Mouse (Mus musculus): ENCODE measurements around the gene Tbcc. TPM values are rescaled to one million over a fixed set of nuclear protein-coding genes. Genes with fewer than 3 reads are reported as not detected.

Tbcc gene
- polyA plus RNA-seq, 1 experiment = 17.2 TPM

GRCm38 (mm10) chr17:46864566-46865195 lies 25.8 kb upstream of the Tbcc start:
- Histone ChIP-seq H3K27ac (ENCODE audit: insufficient read depth, low read length) (no peak overlapping the region), H3K4me3 (ENCODE audit: extremely low read depth, insufficient read depth, insufficient read length) (no peak overlapping the region), H3K27me3 (ENCODE audit: control insufficient read depth, insufficient read depth, low read length) (no peaks in the 10 kb centered on the region), H3K36me3 (ENCODE audit: control insufficient read depth, insufficient read depth, low read length) (no peaks in the 10 kb centered on the region), H3K4me1 (ENCODE audit: control insufficient read depth, insufficient read depth, insufficient read length) (no peaks in the 10 kb centered on the region)
- no peak for DNase-seq (ENCODE audit: low read depth in 1 of 2, low spot score in 2 of 2)
- 87% methylated on average over 7 of the region's 7 CpGs for WGBS
- TF ChIP-seq POLR2A (IDR thresholded peaks at IDR 0.05; ENCODE audit: low read depth, low read length) (no peak), CTCF (IDR thresholded peaks at IDR 0.05; ENCODE audit: extremely low read depth, insufficient read depth, insufficient read length, insufficient replicate concordance) (no peak)

GRCm38 (mm10) chr17:46866836-46867235 lies 23.6 kb upstream of the Tbcc start:
- Histone ChIP-seq H3K27ac (ENCODE audit: insufficient read depth, low read length) (no peak overlapping the region), H3K27me3 (ENCODE audit: control insufficient read depth, insufficient read depth, low read length) (no peaks in the 10 kb centered on the region), H3K4me1 (ENCODE audit: control insufficient read depth, insufficient read depth, insufficient read length) (peaks cover 7% of the 10 kb centered on the region; the same call in 1 of the 2 replicates), H3K4me3 (ENCODE audit: extremely low read depth, insufficient read depth, insufficient read length) (no peak overlapping the region), H3K36me3 (ENCODE audit: control insufficient read depth, insufficient read depth, low read length) (no peaks in the 10 kb centered on the region)
- TF ChIP-seq CTCF (IDR thresholded peaks at IDR 0.05; ENCODE audit: extremely low read depth, insufficient read depth, insufficient read length, insufficient replicate concordance) (no peak), POLR2A (IDR thresholded peaks at IDR 0.05; ENCODE audit: low read depth, low read length) (no peak)
- 91% methylated on average over 12 of the region's 12 CpGs for WGBS
- no peak for DNase-seq (ENCODE audit: low read depth in 1 of 2, low spot score in 2 of 2)

- DNase-seq (ENCODE audit: low read depth in 1 of 2, low spot score in 2 of 2) = peak in 1 of 2 experiments; percentile 30
- 29% methylated on average over 5 of the region's 5 CpGs for WGBS
- H3K4me1 ChIP-seq (ENCODE audit: control insufficient read depth, insufficient read depth, insufficient read length) = peaks cover 7% of the 10 kb centered on the region; the same call in 1 of the 2 replicates
- TF ChIP-seq POLR2A (IDR thresholded peaks at IDR 0.05; ENCODE audit: low read depth, low read length) = no peak
- no peak for TF ChIP-seq CTCF (IDR thresholded peaks at IDR 0.05; ENCODE audit: extremely low read depth, insufficient read depth, insufficient read length, insufficient replicate concordance)
- H3K27ac ChIP-seq (ENCODE audit: insufficient read depth, low read length) = no peak overlapping the region
- H3K4me3 ChIP-seq (ENCODE audit: extremely low read depth, insufficient read depth, insufficient read length) = no peak overlapping the region
- no peaks in the 10 kb centered on the region for H3K27me3 ChIP-seq (ENCODE audit: control insufficient read depth, insufficient read depth, low read length)
- H3K36me3 ChIP-seq (ENCODE audit: control insufficient read depth, insufficient read depth, low read length) = no peaks in the 10 kb centered on the region
Measured at GRCm38 (mm10) chr17:46870204-46870798, 20.2 kb upstream of the Tbcc start.

- WGBS = 0% methylated on average over 1 of the region's 1 CpGs
- Histone ChIP-seq H3K27ac (ENCODE audit: insufficient read depth, low read length) (no peak overlapping the region), H3K4me3 (ENCODE audit: extremely low read depth, insufficient read depth, insufficient read length) (no peak overlapping the region), H3K36me3 (ENCODE audit: control insufficient read depth, insufficient read depth, low read length) (no peaks in the 10 kb centered on the region), H3K27me3 (ENCODE audit: control insufficient read depth, insufficient read depth, low read length) (no peaks in the 10 kb centered on the region), H3K4me1 (ENCODE audit: control insufficient read depth, insufficient read depth, insufficient read length) (peaks cover 7% of the 10 kb centered on the region; the same call in 1 of the 2 replicates)
- no peak for DNase-seq (ENCODE audit: low read depth in 1 of 2, low spot score in 2 of 2)
- TF ChIP-seq POLR2A (IDR thresholded peaks at IDR 0.05; ENCODE audit: low read depth, low read length) (no peak), CTCF (IDR thresholded peaks at IDR 0.05; ENCODE audit: extremely low read depth, insufficient read depth, insufficient read length, insufficient replicate concordance) (no peak)
Measured at GRCm38 (mm10) chr17:46870913-46871312, 19.6 kb upstream of the Tbcc start.

GRCm38 (mm10) chr17:46872806-46873205 lies 17.7 kb upstream of the Tbcc start:
- Histone ChIP-seq H3K27ac (ENCODE audit: insufficient read depth, low read length) (no peak overlapping the region), H3K4me3 (ENCODE audit: extremely low read depth, insufficient read depth, insufficient read length) (no peak overlapping the region), H3K36me3 (ENCODE audit: control insufficient read depth, insufficient read depth, low read length) (no peaks in the 10 kb centered on the region), H3K27me3 (ENCODE audit: control insufficient read depth, insufficient read depth, low read length) (no peaks in the 10 kb centered on the region), H3K4me1 (ENCODE audit: control insufficient read depth, insufficient read depth, insufficient read length) (peaks cover 7% of the 10 kb centered on the region; the same call in 1 of the 2 replicates)
- DNase-seq (ENCODE audit: low read depth in 1 of 2, low spot score in 2 of 2) = no peak
- 92% methylated on average over 7 of the region's 7 CpGs for WGBS
- TF ChIP-seq CTCF (IDR thresholded peaks at IDR 0.05; ENCODE audit: extremely low read depth, insufficient read depth, insufficient read length, insufficient replicate concordance) (no peak), POLR2A (IDR thresholded peaks at IDR 0.05; ENCODE audit: low read depth, low read length) (no peak)

GRCm38 (mm10) chr17:46874133-46874532 lies 16.4 kb upstream of the Tbcc start:
- no peak overlapping the region for H3K27ac ChIP-seq (ENCODE audit: insufficient read depth, low read length)
- H3K4me3 ChIP-seq (ENCODE audit: extremely low read depth, insufficient read depth, insufficient read length) = no peak overlapping the region
- no peaks in the 10 kb centered on the region for H3K27me3 ChIP-seq (ENCODE audit: control insufficient read depth, insufficient read depth, low read length)
- peaks cover 7% of the 10 kb centered on the region; the same call in 1 of the 2 replicates for H3K4me1 ChIP-seq (ENCODE audit: control insufficient read depth, insufficient read depth, insufficient read length)
- TF ChIP-seq POLR2A (IDR thresholded peaks at IDR 0.05; ENCODE audit: low read depth, low read length) (no peak), CTCF (IDR thresholded peaks at IDR 0.05; ENCODE audit: extremely low read depth, insufficient read depth, insufficient read length, insufficient replicate concordance) (no peak)
- WGBS = 38% methylated on average over 10 of the region's 10 CpGs
- no peaks in the 10 kb centered on the region for H3K36me3 ChIP-seq (ENCODE audit: control insufficient read depth, insufficient read depth, low read length)
- no peak for DNase-seq (ENCODE audit: low read depth in 1 of 2, low spot score in 2 of 2)

- Histone ChIP-seq H3K27me3 (ENCODE audit: control insufficient read depth, insufficient read depth, low read length) (no peaks in the 10 kb centered on the region), H3K4me3 (ENCODE audit: extremely low read depth, insufficient read depth, insufficient read length) (no peak overlapping the region), H3K36me3 (ENCODE audit: control insufficient read depth, insufficient read depth, low read length) (no peaks in the 10 kb centered on the region), H3K27ac (ENCODE audit: insufficient read depth, low read length) (no peak overlapping the region), H3K4me1 (ENCODE audit: control insufficient read depth, insufficient read depth, insufficient read length) (peaks cover 6% of the 10 kb centered on the region; the same call in 1 of the 2 replicates)
- TF ChIP-seq POLR2A (IDR thresholded peaks at IDR 0.05; ENCODE audit: low read depth, low read length) (no peak), CTCF (IDR thresholded peaks at IDR 0.05; ENCODE audit: extremely low read depth, insufficient read depth, insufficient read length, insufficient replicate concordance) (peak; percentile 35; the same call in 1 of the 2 replicates)
- 68% methylated on average over 3 of the region's 3 CpGs for WGBS
- DNase-seq (ENCODE audit: low read depth in 1 of 2, low spot score in 2 of 2) = no peak
Measured at GRCm38 (mm10) chr17:46875626-46876025, 14.9 kb upstream of the Tbcc start.
